In genomic region chr3:54289731-54290130, GRCm38 (mm10) we compare ENCODE assay signal across 27 mouse cellular contexts.
DNase-seq lines count a peak whose midpoint lies in the region; ATAC-seq lines count a peak whose summit lies in the region.
"Had no signal": no experiment of that assay in that cellular context is flagged by ENCODE, and none has a peak within 500 bp of the region (broad histone marks: within the 10 kb centered on the region; RNA-seq: fewer than 3 reads in every experiment).

No protein-coding gene starts in this region.

- no peak overlapping the region for H3K9ac ChIP-seq in midbrain, embryonic 14.5 days (replicated peaks; ENCODE audit: low read length)
- H3K9ac ChIP-seq in midbrain, embryonic 16.5 days (ENCODE audit: low read depth, low read length) = no peak overlapping the region
- no peak overlapping the region for H3K9ac ChIP-seq in hindbrain, embryonic 16.5 days (ENCODE audit: low read depth, low read length)
- H3K9ac ChIP-seq: forebrain, embryonic 13.5 days; heart, embryonic 12.5 days; liver, embryonic 14.5 days; neural tube, embryonic 13.5 days had no signal

- no peak for ATAC-seq in midbrain, embryonic 14.5 days (ENCODE audit: low FRiP score, low TSS enrichment)
- ATAC-seq in midbrain, embryonic 16.5 days = no peak
- ATAC-seq in frontal cortex, adult (ENCODE audit: low TSS enrichment) = no peak
- ATAC-seq in hindbrain, embryonic 16.5 days = no peak
- ATAC-seq: activated CD4-positive, CD25-positive, alpha-beta regulatory T cell, adult 4 months; forebrain, embryonic 13.5 days; hindbrain, postnatal 0 days; intestine, embryonic 16.5 days had no signal

- no peaks in the 10 kb centered on the region for H3K36me3 ChIP-seq in midbrain, embryonic 14.5 days (ENCODE audit: control insufficient read depth, insufficient read depth, low read length)
- no peaks in the 10 kb centered on the region for H3K36me3 ChIP-seq in midbrain, embryonic 16.5 days (ENCODE audit: control insufficient read depth, insufficient read depth, low read length)
- no peaks in the 10 kb centered on the region for H3K36me3 ChIP-seq in hindbrain, embryonic 16.5 days (ENCODE audit: control insufficient read depth, insufficient read depth, low read length)
- H3K36me3 ChIP-seq: heart, embryonic 12.5 days; neural tube, embryonic 13.5 days had no signal

- H3K4me2 ChIP-seq in midbrain, embryonic 14.5 days (ENCODE audit: low read length) = no peak overlapping the region
- H3K4me2 ChIP-seq in midbrain, embryonic 16.5 days (ENCODE audit: low read length) = no peak overlapping the region
- no peak overlapping the region for H3K4me2 ChIP-seq in hindbrain, embryonic 16.5 days (ENCODE audit: low read length)
- H3K4me2 ChIP-seq: forebrain, embryonic 13.5 days; heart, embryonic 12.5 days; midbrain, embryonic 11.5 days; neural tube, embryonic 13.5 days had no signal

- peak; percentile 13 for DNase-seq in kidney, adult 9 months
- DNase-seq in kidney, adult 18-20 months = no peak
- DNase-seq in midbrain, embryonic 14.5 days = peak; percentile 13
- DNase-seq in forelimb bud, embryonic 11.5 days (ENCODE audit: low read depth, low spot score) = peak; percentile 17
- DNase-seq: adrenal gland, adult 2 months; adrenal gland, postnatal 36 days; cerebellum, adult 18-20 months; cerebellum, postnatal 10 days; gastrocnemius, adult 2 months; gastrocnemius, postnatal 36 days; heart, adult 2 months; heart, postnatal 4 days; liver; lung, adult 2 months; thymus, postnatal 4 days had no signal

- H3K27me3 ChIP-seq in midbrain, embryonic 14.5 days (ENCODE audit: control insufficient read depth, insufficient read depth, low read length) = no peaks in the 10 kb centered on the region
- no peaks in the 10 kb centered on the region for H3K27me3 ChIP-seq in midbrain, embryonic 16.5 days (ENCODE audit: control insufficient read depth, insufficient read depth, low read depth, low read length)
- H3K27me3 ChIP-seq in hindbrain, embryonic 16.5 days (replicated peaks; ENCODE audit: control insufficient read depth, insufficient read depth, low read length) = no peaks in the 10 kb centered on the region
- H3K27me3 ChIP-seq: CH12.LX; forebrain, embryonic 13.5 days; heart, embryonic 12.5 days; neural tube, embryonic 13.5 days had no signal

- H3K4me3 ChIP-seq in midbrain, embryonic 14.5 days (replicated peaks; ENCODE audit: low read depth, low read length) = no peak overlapping the region
- H3K4me3 ChIP-seq in midbrain, embryonic 16.5 days (ENCODE audit: low read depth, low read length) = no peak overlapping the region
- no peak overlapping the region for H3K4me3 ChIP-seq in hindbrain, embryonic 16.5 days (ENCODE audit: low read length)
- H3K4me3 ChIP-seq: forebrain, embryonic 13.5 days; gastrocnemius, adult 2 months; heart, adult 2 months; heart, embryonic 12.5 days; neural tube, embryonic 13.5 days had no signal

- H3K27ac ChIP-seq in midbrain, embryonic 14.5 days (replicated peaks; ENCODE audit: low read depth, low read length) = no peak overlapping the region
- H3K27ac ChIP-seq in midbrain, embryonic 16.5 days (ENCODE audit: low read length) = no peak overlapping the region
- no peak overlapping the region for H3K27ac ChIP-seq in hindbrain, embryonic 16.5 days (ENCODE audit: low read depth, low read length)
- H3K27ac ChIP-seq: forebrain, embryonic 13.5 days; gastrocnemius, adult 2 months; heart, adult 2 months; hindbrain, postnatal 0 days; liver, embryonic 14.5 days; neural tube, embryonic 13.5 days had no signal

- H3K9me3 ChIP-seq in midbrain, embryonic 14.5 days (ENCODE audit: control insufficient read depth, low read length) = no peaks in the 10 kb centered on the region
- H3K9me3 ChIP-seq in midbrain, embryonic 16.5 days (replicated peaks; ENCODE audit: control insufficient read depth, low read length, poor library complexity, severe bottlenecking) = no peaks in the 10 kb centered on the region
- H3K9me3 ChIP-seq in hindbrain, embryonic 16.5 days (ENCODE audit: control insufficient read depth, low read length) = no peaks in the 10 kb centered on the region
- H3K9me3 ChIP-seq: forebrain, embryonic 13.5 days; heart, embryonic 12.5 days; neural tube, embryonic 13.5 days had no signal

- no peaks in the 10 kb centered on the region for H3K4me1 ChIP-seq in midbrain, embryonic 14.5 days (ENCODE audit: control insufficient read depth, insufficient read depth, low read length)
- H3K4me1 ChIP-seq in midbrain, embryonic 16.5 days (ENCODE audit: control insufficient read depth, insufficient read depth, low read length) = no peaks in the 10 kb centered on the region
- H3K4me1 ChIP-seq in hindbrain, embryonic 16.5 days (ENCODE audit: control insufficient read depth, insufficient read depth, low read depth, low read length) = no peaks in the 10 kb centered on the region
- H3K4me1 ChIP-seq: forebrain, embryonic 13.5 days; heart, embryonic 12.5 days had no signal

- 62% methylated on average over 3 of the region's 3 CpGs for WGBS in midbrain, embryonic 14.5 days
- 52% methylated on average over 3 of the region's 3 CpGs for WGBS in midbrain, embryonic 16.5 days
- 58% methylated on average over 3 of the region's 3 CpGs for WGBS in hindbrain, embryonic 16.5 days
